Mouse (Mus musculus): ENCODE data around the gene Fndc3b.

The Fndc3b gene

GRCm38 (mm10) chr3:27710648-27711428 lies at the start of gene Fndc3b:
Gene Fndc3b, minus strand, starts transcription at chr3:27711307.
- in situ Hi-C loops (cut with MseI, MboI), result no loop called here

GRCm38 (mm10) chr3:27760278-27760677 lies 49.2 kb upstream of the Fndc3b start:
- in situ Hi-C loops (cut with MseI, MboI), result no loop called here

- in situ Hi-C loops (cut with MseI, MboI), result no loop called here
These were observed 47.9 kb upstream of the Fndc3b start for GRCm38 (mm10) chr3:27758976-27759375.

GRCm38 (mm10) chr3:27751657-27752056 lies 40.5 kb upstream of the Fndc3b start:
- in situ Hi-C loops (cut with MseI, MboI), result no loop called here

GRCm38 (mm10) chr3:27751156-27751555 lies 40.0 kb upstream of the Fndc3b start:
- in situ Hi-C loops (cut with MseI, MboI), result no loop called here

GRCm38 (mm10) chr3:27745651-27746050 lies 34.5 kb upstream of the Fndc3b start:
- in situ Hi-C loops (cut with MseI, MboI), result no loop called here

GRCm38 (mm10) chr3:27744754-27745153 lies 33.6 kb upstream of the Fndc3b start:
- in situ Hi-C loops (cut with MseI, MboI), result no loop called here

GRCm38 (mm10) chr3:27743271-27744145 lies 32.4 kb upstream of the Fndc3b start:
- in situ Hi-C loops (cut with MseI, MboI), result no loop called here

GRCm38 (mm10) chr3:27742124-27742523 lies 31.0 kb upstream of the Fndc3b start:
- in situ Hi-C loops (cut with MseI, MboI), result no loop called here

- in situ Hi-C loops (cut with MseI, MboI), result no loop called here
These were observed 29.0 kb upstream of the Fndc3b start for GRCm38 (mm10) chr3:27740136-27740535.

GRCm38 (mm10) chr3:27736180-27736579 lies 25.1 kb upstream of the Fndc3b start:
- in situ Hi-C loops (cut with MseI, MboI), result no loop called here

- in situ Hi-C loops (cut with MseI, MboI), result no loop called here
These were observed 24.0 kb upstream of the Fndc3b start for GRCm38 (mm10) chr3:27735113-27735512.

- in situ Hi-C loops (cut with MseI, MboI), result no loop called here
These were observed 18.0 kb upstream of the Fndc3b start for GRCm38 (mm10) chr3:27728798-27729782.

- in situ Hi-C loops (cut with MseI, MboI), result no loop called here
These were observed 17.1 kb upstream of the Fndc3b start for GRCm38 (mm10) chr3:27728176-27728575.

- in situ Hi-C loops (cut with MseI, MboI), result no loop called here
These were observed 14.6 kb upstream of the Fndc3b start for GRCm38 (mm10) chr3:27725752-27726151.

GRCm38 (mm10) chr3:27724208-27724607 lies 13.1 kb upstream of the Fndc3b start:
- in situ Hi-C loops (cut with MseI, MboI), result no loop called here

- in situ Hi-C loops (cut with MseI, MboI), result no loop called here
These were observed 7.8 kb upstream of the Fndc3b start for GRCm38 (mm10) chr3:27718829-27719365.

GRCm38 (mm10) chr3:27713971-27714370 lies 2.9 kb upstream of the Fndc3b start:
- in situ Hi-C loops (cut with MseI, MboI), result no loop called here

- in situ Hi-C loops (cut with MseI, MboI), result no loop called here
These were observed 1.3 kb upstream of the Fndc3b start for GRCm38 (mm10) chr3:27712421-27712820.

GRCm38 (mm10) chr3:27709906-27710647 lies 1.0 kb downstream of the Fndc3b start:
- in situ Hi-C loops (cut with MseI, MboI), result no loop called here
